Mouse (Mus musculus) cerebellum, postnatal 36 days (tissue): Measurements from ENCODE around the gene Kif13a.

ENCODE experiments used
- DNase-seq, 2 experiments: peaks; one replicate each; pipeline ENCODE4 v3.0.0; 2021 to 2022; ENCODE audit warnings: mixed read lengths in 2 of 2

Kif13a gene

GRCm38 (mm10) chr13:46880736-46881135 is 48.9 kb downstream of the Kif13a start:
- DNase-seq, result no peak

GRCm38 (mm10) chr13:46880243-46880642 is 49.4 kb downstream of the Kif13a start:
- no peak for DNase-seq

GRCm38 (mm10) chr13:46877049-46877448 is 52.6 kb downstream of the Kif13a start:
- no peak for DNase-seq

GRCm38 (mm10) chr13:46875377-46875776 is 54.3 kb downstream of the Kif13a start:
- peak; percentile 42 to 47 for DNase-seq

GRCm38 (mm10) chr13:46872732-46873131 is 56.9 kb downstream of the Kif13a start:
- no peak for DNase-seq

GRCm38 (mm10) chr13:46872194-46872593 is 57.5 kb downstream of the Kif13a start:
- DNase-seq, result no peak

- no peak for DNase-seq
These were observed 60.2 kb downstream of the Kif13a start for GRCm38 (mm10) chr13:46869464-46869863.

GRCm38 (mm10) chr13:46863169-46863748 is 66.4 kb downstream of the Kif13a start:
- DNase-seq, result no peak

GRCm38 (mm10) chr13:46859876-46860275 is 69.8 kb downstream of the Kif13a start:
- DNase-seq, result peak; percentile 80 to 84

- DNase-seq, result no peak
These were observed 70.5 kb downstream of the Kif13a start for GRCm38 (mm10) chr13:46859173-46859572.

GRCm38 (mm10) chr13:46858835-46859152 is 70.9 kb downstream of the Kif13a start:
- no peak for DNase-seq

- DNase-seq, result no peak
These were observed 71.4 kb downstream of the Kif13a start for GRCm38 (mm10) chr13:46858143-46858834.

- no peak for DNase-seq
These were observed 75.2 kb downstream of the Kif13a start for GRCm38 (mm10) chr13:46854456-46854855.

- no peak for DNase-seq
These were observed 77.2 kb downstream of the Kif13a start for GRCm38 (mm10) chr13:46852470-46852869.

GRCm38 (mm10) chr13:46845456-46845855 is 84.2 kb downstream of the Kif13a start:
- DNase-seq, result no peak

GRCm38 (mm10) chr13:46844561-46845235 is 85.0 kb downstream of the Kif13a start:
- peak; percentile 55 to 62 for DNase-seq

GRCm38 (mm10) chr13:46843646-46844045 is 86.0 kb downstream of the Kif13a start:
- DNase-seq, result no peak

- peak; percentile 57 to 65 for DNase-seq
These were observed 87.5 kb downstream of the Kif13a start for GRCm38 (mm10) chr13:46842185-46842584.

GRCm38 (mm10) chr13:46841668-46842067 is 88.0 kb downstream of the Kif13a start:
- DNase-seq, result peak; percentile 62 to 63

- DNase-seq, result no peak
These were observed 89.0 kb downstream of the Kif13a start for GRCm38 (mm10) chr13:46840676-46841075.

- no peak for DNase-seq
These were observed 90.4 kb downstream of the Kif13a start for GRCm38 (mm10) chr13:46839236-46839635.

- DNase-seq, result peak; percentile 42 to 54
These were observed 91.1 kb downstream of the Kif13a start for GRCm38 (mm10) chr13:46838551-46838950.

- no peak for DNase-seq
These were observed 94.3 kb downstream of the Kif13a start for GRCm38 (mm10) chr13:46835351-46835750.

- DNase-seq, result no peak
These were observed 94.9 kb downstream of the Kif13a start for GRCm38 (mm10) chr13:46834805-46835204.
